Mouse (Mus musculus) heart, postnatal 0 days (tissue): Measurements from ENCODE around the gene Arhgef15. TPM values are rescaled to one million over a fixed set of nuclear protein-coding genes. Genes with fewer than 3 reads are reported as not detected.
A peak's percentile ranks its signal among the peaks of the same experiment; 100 is the strongest.

Source experiments
- ATAC-seq: fragments of 200-750 bp; cut with Nextera tagmentation; 2 replicates; pipeline ENCODE4 v1.8.0; 2017; ENCODE audit warnings: low read depth, moderate number of reproducible peaks, moderate library complexity; ENCODE audit not compliant: insufficient read depth
- DNase-seq: peaks from one replicate; pipeline ENCODE4 v3.0.0-alpha.2; 2016; ENCODE audit warnings: low spot score
- H3K27ac ChIP-seq: fragments of 300-500 bp; sonication (generic); 2 replicates; pipeline ENCODE4 v1.5.1; 2014; ENCODE audit warnings: low read depth, mild to moderate bottlenecking
- H3K27me3 ChIP-seq: fragments of 300-500 bp; sonication (generic); 2 replicates; pipeline ENCODE4 v1.6.1; 2014; ENCODE audit warnings: low read length, mixed read lengths; ENCODE audit not compliant: control insufficient read depth, insufficient read depth
- H3K36me3 ChIP-seq: fragments of 300-500 bp; sonication (generic); replicated peaks from 2 replicates; pipeline ENCODE4 v1.6.1; 2014; ENCODE audit warnings: low read length, mixed read lengths; ENCODE audit not compliant: control insufficient read depth, insufficient read depth
- H3K4me1 ChIP-seq: fragments of 300-500 bp; sonication (generic); 2 replicates; pipeline ENCODE4 v1.6.1; 2014; ENCODE audit warnings: antibody characterized with exemption; ENCODE audit not compliant: control insufficient read depth, insufficient read depth
- H3K4me2 ChIP-seq: fragments of 300-500 bp; sonication (generic); 2 replicates; pipeline ENCODE4 v1.6.1; 2014; ENCODE audit warnings: low read depth, mild to moderate bottlenecking, low read length, moderate library complexity
- H3K4me3 ChIP-seq: fragments of 300-500 bp; sonication (generic); 2 replicates; pipeline ENCODE4 v1.5.1; 2014; ENCODE audit warnings: low read depth, low read length
- H3K9ac ChIP-seq: fragments of 300-500 bp; sonication (generic); replicated peaks from 2 replicates; pipeline ENCODE4 v1.6.1; 2014; ENCODE audit warnings: low read depth, low read length, mixed read lengths
- H3K9me3 ChIP-seq: fragments of 300-500 bp; sonication (generic); replicated peaks from 2 replicates; pipeline ENCODE4 v1.6.1; 2016; ENCODE audit warnings: low read length; ENCODE audit not compliant: control insufficient read depth
- CTCF ChIP-seq: IDR thresholded peaks from 2 replicates; pipeline ENCODE4 v1.5.1; 2016; ENCODE audit warnings: antibody characterized with exemption, control low read depth, low read depth
- EP300 ChIP-seq: IDR thresholded peaks from 2 replicates; pipeline ENCODE4 v1.6.1; 2016; ENCODE audit warnings: antibody characterized with exemption, low read depth
- WGBS: fragments of 180-500 bp; shearing (Covaris S2); extraction: QIAGEN DNeasy Blood & Tissue Kit; methylation state at CpG from one replicate; pipeline ENCODE4 v1.1.7; 2014; 5-methylcytosine and 5-hydroxymethylcytosine counted together
- polyA plus RNA-seq: library from polyadenylated mRNA; unstranded; fragments of >200 nt; fragmentation: Nextera tagmentation; extraction: Ambion mirVana; gene quantifications from 2 replicates; pipeline ENCODE4 v1.2.1, GENCODE M21; 2015
- total RNA-seq: library from RNA; depleted of rRNA; stranded (reverse); fragments of >200 nt; gene quantifications from 2 replicates; pipeline ENCODE4 v1.2.3, GENCODE M21; 2014; ENCODE audit warnings: low replicate concordance

Gene Arhgef15
- total and polyA plus RNA-seq, 2 experiments from 2014 or later: 11.6 to 19.8 TPM

DNA sequence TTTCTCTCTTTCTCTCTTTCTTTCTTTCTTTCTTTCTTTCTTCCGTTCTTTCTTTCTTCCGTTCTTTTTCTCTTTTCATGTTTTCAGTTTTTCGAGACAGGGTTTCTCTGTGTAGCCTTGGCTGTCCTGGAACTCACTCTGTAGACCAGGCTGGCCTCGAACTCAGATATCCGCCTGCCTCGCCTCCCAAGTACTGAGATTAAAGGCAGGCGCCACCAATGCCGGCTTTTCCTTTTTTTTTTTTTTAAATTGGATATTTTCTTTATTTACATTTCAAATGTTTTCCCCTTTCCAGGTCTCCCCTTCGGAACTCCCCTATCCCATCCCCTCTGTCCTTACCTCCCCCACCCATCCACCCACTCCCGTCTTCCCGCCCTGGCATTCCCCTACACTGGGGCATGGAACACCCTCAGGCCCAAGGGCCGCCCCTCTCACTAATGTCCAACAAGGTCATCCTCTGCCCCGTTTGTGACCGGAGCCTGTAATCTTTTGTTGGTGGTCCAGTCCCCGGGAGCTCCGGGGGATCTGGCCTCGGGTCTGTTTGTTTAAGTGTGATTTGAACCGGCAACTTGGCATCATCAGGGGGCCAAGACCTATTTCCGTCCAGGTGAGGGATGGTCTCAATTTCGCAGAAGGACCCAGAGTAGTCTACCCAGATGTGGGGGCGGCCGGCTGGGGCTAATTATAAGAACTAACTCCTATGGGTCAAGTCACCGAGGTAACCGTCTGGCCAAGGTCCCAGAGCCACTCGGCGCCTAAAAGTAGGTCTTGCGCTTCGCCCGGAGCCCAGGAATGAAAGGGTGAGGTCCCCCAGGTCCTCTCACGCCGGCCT is 56.5 kb downstream of the Arhgef15 start:
- Histone ChIP-seq H3K4me3 (peak overlapping the region; percentile 88), H3K36me3 (peaks cover 25% of the 10 kb centered on the region), H3K4me1 (0 out of 2 replicates have a peak, but pooled peaks cover 6% of the 10 kb centered on the region), H3K27me3 (no peaks in the 10 kb centered on the region), H3K27ac (no peak overlapping the region), H3K9ac (peak overlapping the region; percentile 28; the same call in 1 of the 2 replicates), H3K4me2 (peak overlapping the region; percentile 57), H3K9me3 (no peaks in the 10 kb centered on the region)
- ATAC-seq (no peak), DNase-seq (no peak)
- TF ChIP-seq CTCF: no peak
- no peak for TF ChIP-seq EP300
- WGBS: 28% methylated on average over 31 of the region's 31 CpGs

DNA sequence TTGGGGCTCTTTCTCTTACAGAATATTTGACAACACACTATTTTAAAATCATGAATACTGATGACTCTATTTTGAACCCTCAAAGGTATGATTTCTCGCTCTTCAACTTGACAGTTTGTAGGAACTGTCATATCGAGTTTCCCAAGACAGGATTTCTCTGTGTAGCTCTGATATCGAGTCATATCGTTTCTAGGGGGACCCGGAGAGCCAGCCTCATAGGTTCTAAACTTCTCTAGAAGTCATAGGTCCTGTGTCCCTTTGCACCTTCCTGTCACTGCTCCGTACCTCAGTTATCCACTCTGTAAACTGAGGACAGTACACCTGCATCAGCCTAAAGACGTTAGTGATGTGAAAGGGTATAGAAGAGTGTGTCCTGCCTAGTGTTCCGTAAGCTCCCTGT is 57.5 kb downstream of the Arhgef15 start:
- H3K36me3 ChIP-seq: peaks cover 17% of the 10 kb centered on the region
- H3K4me2 ChIP-seq: no peak overlapping the region
- DNase-seq (no peak), ATAC-seq (no peak)
- no peak overlapping the region for H3K27ac ChIP-seq
- H3K9me3 ChIP-seq: no peaks in the 10 kb centered on the region
- H3K9ac ChIP-seq: no peak overlapping the region
- 77% methylated on average over 8 of the region's 8 CpGs for WGBS
- H3K27me3 ChIP-seq: no peaks in the 10 kb centered on the region
- TF ChIP-seq EP300 (no peak), CTCF (no peak)
- no peak overlapping the region for H3K4me3 ChIP-seq
- H3K4me1 ChIP-seq: 0 out of 2 replicates have a peak, but pooled peaks cover 6% of the 10 kb centered on the region

DNA sequence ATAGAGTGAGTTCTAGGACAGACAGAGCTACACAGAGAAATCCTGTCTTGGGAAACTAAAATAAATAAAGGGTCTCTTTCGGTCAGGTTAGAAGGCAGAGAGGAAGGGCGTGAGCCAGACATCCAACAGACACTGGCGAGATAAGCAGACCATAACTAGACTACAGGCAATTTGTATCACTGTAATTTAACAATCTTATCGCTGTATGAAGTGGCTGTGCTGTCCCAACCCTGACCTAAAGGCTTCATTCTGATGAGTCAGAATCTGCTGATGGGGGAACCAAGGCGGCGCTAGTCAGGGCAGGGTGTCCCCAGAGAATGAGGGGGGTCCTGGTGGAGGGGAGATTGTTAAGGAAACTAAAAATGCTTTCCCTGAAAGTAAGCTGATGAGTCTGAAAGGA is 58.5 kb downstream of the Arhgef15 start:
- ATAC-seq: no peak
- peaks cover 9% of the 10 kb centered on the region for H3K36me3 ChIP-seq
- no peak overlapping the region for H3K27ac ChIP-seq
- H3K4me1 ChIP-seq: 0 out of 2 replicates have a peak, but pooled peaks cover 6% of the 10 kb centered on the region
- H3K4me3 ChIP-seq: no peak overlapping the region
- DNase-seq: no peak
- no peak overlapping the region for H3K4me2 ChIP-seq
- no peaks in the 10 kb centered on the region for H3K9me3 ChIP-seq
- H3K27me3 ChIP-seq: no peaks in the 10 kb centered on the region
- TF ChIP-seq EP300 (no peak), CTCF (no peak)
- WGBS: 55% methylated on average over 6 of the region's 6 CpGs
- no peak overlapping the region for H3K9ac ChIP-seq

DNA sequence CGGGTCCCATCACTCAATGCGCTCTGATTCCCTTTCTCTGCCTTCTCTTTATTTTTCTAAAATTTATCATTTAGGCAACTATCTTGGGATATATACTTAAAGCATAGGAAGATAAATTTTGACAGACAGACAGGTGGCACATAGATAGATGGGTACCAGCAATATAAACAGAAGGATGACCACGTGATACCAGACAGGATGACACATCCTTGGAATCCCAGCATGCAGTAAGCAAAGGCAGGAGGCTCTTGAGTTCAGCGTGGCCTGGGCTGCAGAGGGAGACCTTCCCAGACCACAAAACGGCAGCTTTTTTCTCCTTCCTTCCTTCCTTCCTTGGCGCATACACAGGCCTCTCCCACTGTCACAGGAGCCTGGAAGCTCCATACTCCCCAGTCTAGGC is 59.4 kb downstream of the Arhgef15 start:
- no peaks in the 10 kb centered on the region for H3K27me3 ChIP-seq
- ATAC-seq: no peak
- WGBS: 58% methylated on average over 6 of the region's 6 CpGs

DNA sequence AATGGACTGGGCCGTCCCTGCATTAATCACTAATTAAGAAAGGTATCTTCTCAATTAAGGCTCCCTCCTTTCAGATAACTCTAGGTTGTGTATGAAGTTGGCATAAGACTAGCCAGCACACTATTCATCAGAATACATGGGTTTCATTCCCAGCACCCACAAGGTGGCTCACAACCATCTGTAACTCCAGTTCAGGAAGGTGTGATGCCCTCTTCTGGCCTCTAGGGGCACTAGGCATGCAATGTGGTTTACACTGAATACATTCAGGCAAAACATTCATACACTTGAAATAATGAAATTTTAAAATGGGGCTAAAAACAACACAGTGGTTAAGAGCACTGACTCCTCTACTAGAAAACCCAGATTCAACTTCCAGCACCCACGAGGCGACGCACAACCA is 60.2 kb downstream of the Arhgef15 start:
- H3K36me3 ChIP-seq: no peaks in the 10 kb centered on the region
- WGBS: 50% methylated on average over 4 of the region's 4 CpGs
- TF ChIP-seq EP300 (no peak), CTCF (peak; percentile 66)
- ATAC-seq (no peak), DNase-seq (no peak)
- no peak overlapping the region for H3K4me2 ChIP-seq
- H3K9me3 ChIP-seq: no peaks in the 10 kb centered on the region
- H3K4me1 ChIP-seq: no peaks in the 10 kb centered on the region
- no peak overlapping the region for H3K9ac ChIP-seq
- H3K27ac ChIP-seq: no peak overlapping the region
- no peaks in the 10 kb centered on the region for H3K27me3 ChIP-seq
- no peak overlapping the region for H3K4me3 ChIP-seq

More for the DNA sequence above, 59.4 kb downstream of the Arhgef15 start:
- TF ChIP-seq EP300 (no peak), CTCF (no peak)
- no peak overlapping the region for H3K9ac ChIP-seq
- H3K27ac ChIP-seq: no peak overlapping the region
- no peaks in the 10 kb centered on the region for H3K9me3 ChIP-seq
- no peak overlapping the region for H3K4me2 ChIP-seq
- H3K4me3 ChIP-seq: no peak overlapping the region
- H3K36me3 ChIP-seq: no peaks in the 10 kb centered on the region; the same call in 1 of the 2 replicates
- no peak for DNase-seq
- 0 out of 2 replicates have a peak, but pooled peaks cover 6% of the 10 kb centered on the region for H3K4me1 ChIP-seq

DNA sequence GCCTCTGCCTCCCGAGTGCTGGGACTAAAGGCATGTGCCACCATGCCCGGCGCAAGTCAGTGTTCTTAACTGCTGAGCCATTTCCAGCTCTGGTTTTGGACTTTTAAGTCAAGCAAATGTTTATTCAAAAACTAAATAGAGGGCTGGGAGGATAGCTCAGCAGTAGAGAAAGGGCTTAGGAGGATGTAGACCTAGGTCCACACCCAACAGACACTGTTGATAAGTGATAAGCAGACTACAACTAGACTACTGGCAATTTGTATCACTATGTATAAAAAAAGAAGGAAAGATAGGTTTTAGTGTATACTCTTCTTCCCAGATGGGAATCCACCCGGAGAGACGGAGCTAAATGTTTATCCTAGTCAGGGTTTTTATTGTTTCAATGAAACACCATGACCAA is 61.0 kb downstream of the Arhgef15 start:
- WGBS: 80% methylated on average over 5 of the region's 5 CpGs
- Histone ChIP-seq H3K9me3 (no peaks in the 10 kb centered on the region), H3K27ac (no peak overlapping the region), H3K9ac (no peak overlapping the region), H3K36me3 (no peaks in the 10 kb centered on the region), H3K27me3 (no peaks in the 10 kb centered on the region), H3K4me1 (no peaks in the 10 kb centered on the region), H3K4me3 (no peak overlapping the region), H3K4me2 (no peak overlapping the region)
- TF ChIP-seq EP300 (no peak), CTCF (no peak)
- no peak for DNase-seq
- ATAC-seq: no peak
